Comparison of ENCODE assay signal across 7 mouse cellular contexts in genomic region chr11:117275999-117276398, GRCm38 (mm10).
DNase-seq lines count a peak whose midpoint lies in the region; ATAC-seq and TF ChIP-seq lines count a peak whose summit lies in the region.

No protein-coding gene starts in this region.

- no peak overlapping the region for H3ac ChIP-seq in myocyte (ENCODE audit: control insufficient read depth, insufficient read length)

- peak overlapping the region; percentile 4; the same call in 1 of the 2 replicates for H3K9ac ChIP-seq in heart, adult 2 months (ENCODE audit: low read depth, low read length)
- H3K9ac ChIP-seq in kidney, embryonic 14.5 days (ENCODE audit: low read depth, low read length) = no peak overlapping the region
- H3K9ac ChIP-seq in liver, embryonic 12.5 days = no peak overlapping the region

- TF ChIP-seq CTCF in Patski (IDR thresholded peaks at IDR 0.05) = no peak
- no peak for TF ChIP-seq CTCF in heart, adult 2 months (IDR thresholded peaks at IDR 0.05)

- peaks cover 4% of the 10 kb centered on the region; the same call in 1 of the 2 replicates for H3K36me3 ChIP-seq in heart, adult 2 months (ENCODE audit: control insufficient read depth, insufficient read depth, low read length)
- peaks cover 4% of the 10 kb centered on the region; the same call in 1 of the 2 replicates for H3K36me3 ChIP-seq in kidney, embryonic 14.5 days (ENCODE audit: control insufficient read depth, insufficient read depth, low read length)
- no peaks in the 10 kb centered on the region for H3K36me3 ChIP-seq in myocyte (ENCODE audit: control insufficient read depth, insufficient read depth)
- H3K36me3 ChIP-seq in liver, embryonic 12.5 days = no peaks in the 10 kb centered on the region

- CTCF ChIA-PET in Patski (lab: Charles Lee) = interaction anchor here (0.9 to 1.9 kb wide), 4 partner anchors 10 to 35 kb away, joined by 3 to 5 read pairs (median 4); no protein-coding TSS in a partner anchor

- POLR2A ChIA-PET in Patski (lab: Charles Lee) = interaction anchor here (2.3 kb wide), 1 partner anchor 9 kb away, joined by 7 read pairs; no protein-coding TSS in a partner anchor

- H3K27ac ChIP-seq in heart, adult 2 months = peak overlapping the region; percentile 79
- 0 out of 2 replicates have a peak overlapping the region, but pooled peaks have one; percentile 1 for H3K27ac ChIP-seq in kidney, embryonic 14.5 days (ENCODE audit: low read depth, low read length)
- H3K27ac ChIP-seq in liver, embryonic 12.5 days = no peak overlapping the region

- H3K27me3 ChIP-seq in Patski (no peaks in the 10 kb centered on the region), myocyte (ENCODE audit: control insufficient read depth, insufficient read depth, insufficient read length) (no peaks in the 10 kb centered on the region)
- H3K27me3 ChIP-seq in heart, adult 2 months (ENCODE audit: control insufficient read depth, insufficient read depth, low read length) = no peaks in the 10 kb centered on the region
- no peaks in the 10 kb centered on the region for H3K27me3 ChIP-seq in kidney, embryonic 14.5 days (ENCODE audit: control insufficient read depth, insufficient read depth, low read length)
- H3K27me3 ChIP-seq in liver, embryonic 12.5 days (replicated peaks) = no peaks in the 10 kb centered on the region

- intact Hi-C loops in heart, adult 2 months (cut with DNase I) = no loop called here

- H3K4me3 ChIP-seq in heart, adult 2 months = no peak overlapping the region
- H3K4me3 ChIP-seq in kidney, embryonic 14.5 days (ENCODE audit: low read length) = no peak overlapping the region
- H3K4me3 ChIP-seq in myocyte = no peak overlapping the region
- H3K4me3 ChIP-seq in liver, embryonic 12.5 days = no peak overlapping the region

- TF ChIP-seq POLR2A in heart, adult 2 months (IDR thresholded peaks at IDR 0.05; ENCODE audit: insufficient read depth, low read depth, low read length) = peak; percentile 54; the same call in 1 of the 2 replicates
- no peak for TF ChIP-seq POLR2A in myocyte (IDR thresholded peaks at IDR 0.05; ENCODE audit: insufficient read length, low read depth)

- 4% methylated on average over 6 of the region's 6 CpGs for WGBS in heart, adult 2 months
- 55% methylated on average over 6 of the region's 6 CpGs for WGBS in kidney, embryonic 14.5 days
- 44% methylated on average over 6 of the region's 6 CpGs for WGBS in liver, embryonic 12.5 days (ENCODE audit: insufficient replicate concordance)

- H3K79me2 ChIP-seq in heart, adult 2 months (replicated peaks; ENCODE audit: control insufficient read depth, insufficient read depth, low read length) = peaks cover 7% of the 10 kb centered on the region
- H3K79me2 ChIP-seq in myocyte (ENCODE audit: control insufficient read depth, insufficient read depth) = peaks cover 100% of the 10 kb centered on the region

- in situ Hi-C loops in Patski (cut with MboI; ENCODE audit: low pct_unique_long_range_greater_than_20kb) = no loop called here

- peak; percentile 95 for TF ChIP-seq EP300 in heart, adult 2 months (IDR thresholded peaks at IDR 0.05; ENCODE audit: insufficient read depth, low read depth, low read length)

- DNase-seq in 3T3-L1 (ENCODE audit: low read depth, low spot score) (peak; percentile 84), Patski (ENCODE audit: low read depth, low spot score) (no peak)
- DNase-seq in heart, adult 2 months = peak; percentile 76 to 88
- no peak for DNase-seq in urinary bladder, postnatal 25 days (ENCODE audit: low spot score)

- ATAC-seq in Patski = peak; percentile 65
- ATAC-seq in kidney, embryonic 14.5 days (ENCODE audit: low FRiP score, low TSS enrichment) = no peak
- ATAC-seq in liver, embryonic 12.5 days = no peak

- H3K4me1 ChIP-seq in heart, adult 2 months (ENCODE audit: control insufficient read depth, insufficient read depth, low read length) = peaks cover 37% of the 10 kb centered on the region
- H3K4me1 ChIP-seq in kidney, embryonic 14.5 days (ENCODE audit: control insufficient read depth, insufficient read depth, low read length) = peaks cover 68% of the 10 kb centered on the region
- H3K4me1 ChIP-seq in liver, embryonic 12.5 days = peaks cover 82% of the 10 kb centered on the region

- H3K4me2 ChIP-seq in kidney, embryonic 14.5 days (replicated peaks; ENCODE audit: low read depth, low read length) = no peak overlapping the region
- H3K4me2 ChIP-seq in myocyte (ENCODE audit: low read depth) = peak overlapping the region; percentile 51
- H3K4me2 ChIP-seq in liver, embryonic 12.5 days = no peak overlapping the region

- no peaks in the 10 kb centered on the region for H3K9me3 ChIP-seq in kidney, embryonic 14.5 days (ENCODE audit: control insufficient read depth, low read length)
- no peaks in the 10 kb centered on the region for H3K9me3 ChIP-seq in liver, embryonic 12.5 days (replicated peaks)

TF ChIP-seq in myocyte, 11 proteins besides CTCF, POLR2A, EP300 and RAD21:
- peak in 1 of 3 experiments; percentile 73 for TF ChIP-seq MYOG (IDR thresholded peaks at IDR 0.05; ENCODE audit: control insufficient read depth in 1 of 3, insufficient read depth in 1 of 3, insufficient read length in 2 of 3, low read depth in 2 of 3)
- no peak for TF ChIP-seq CEBPB (IDR thresholded peaks at IDR 0.05; ENCODE audit: insufficient read depth, poor library complexity, severe bottlenecking)
- TF ChIP-seq TCF12 (IDR thresholded peaks at IDR 0.05; ENCODE audit: insufficient read depth, poor library complexity, severe bottlenecking) = no peak
- peak in 2 of 3 experiments; percentile 30 to 65 for TF ChIP-seq MYOD1 (IDR thresholded peaks at IDR 0.05; ENCODE audit: control insufficient read depth in 1 of 3, insufficient read length in 2 of 3, low read depth in 2 of 3)

Comparison
In these comparisons a context has a peak if more than half of its experiments do, and no peak if none do; other contexts are left out.
1. DNase-seq: peak in 3T3-L1 (single experiment) and heart, adult 2 months (2 of 2); none in Patski (single experiment) and urinary bladder, postnatal 25 days (single experiment).